Mouse (Mus musculus) thymus, adult 2 months (tissue): ENCODE measurements around the gene Ddx41. TPM values are rescaled to one million over a fixed set of nuclear protein-coding genes. Genes with fewer than 3 reads are reported as not detected.
A peak's percentile ranks its signal among the peaks of the same experiment; 100 is the strongest.

Source experiments
- DNase-seq: peaks from one replicate; pipeline ENCODE4 v3.0.0; 2021
- H3K27ac ChIP-seq: fragments of 200-500 bp; 2 replicates; pipeline ENCODE4 v1.5.1; 2012; ENCODE audit warnings: low read length, control low read depth; ENCODE audit not compliant: control insufficient read depth, insufficient read depth
- H3K27me3 ChIP-seq: fragments of 200-500 bp; 2 replicates; pipeline ENCODE4 v1.6.1; 2012; ENCODE audit warnings: mild to moderate bottlenecking, low read length, moderate library complexity, mixed read lengths; ENCODE audit not compliant: control insufficient read depth, insufficient read depth
- H3K36me3 ChIP-seq: fragments of 200-500 bp; 2 replicates; pipeline ENCODE4 v1.6.1; 2012; ENCODE audit warnings: mild to moderate bottlenecking, low read length, moderate library complexity; ENCODE audit not compliant: control insufficient read depth, insufficient read depth
- H3K4me1 ChIP-seq: fragments of 200-500 bp; replicated peaks from 2 replicates; pipeline ENCODE4 v1.6.1; 2012; ENCODE audit warnings: low read length; ENCODE audit not compliant: control insufficient read depth, insufficient read depth
- H3K4me3 ChIP-seq: fragments of 200-500 bp; 2 replicates; pipeline ENCODE4 v1.5.1; 2012; ENCODE audit warnings: mild to moderate bottlenecking, low read length, control low read depth, moderate library complexity; ENCODE audit not compliant: control insufficient read depth, insufficient read depth
- CTCF ChIP-seq: fragments of 200-500 bp; IDR thresholded peaks from 2 replicates; pipeline ENCODE4 v1.5.1; 2012; ENCODE audit warnings: mild to moderate bottlenecking, control low read depth, low read length, moderate library complexity, borderline replicate concordance; ENCODE audit not compliant: control insufficient read depth, poor library complexity, insufficient read depth; ENCODE audit errors: extremely low read depth
- POLR2A ChIP-seq: fragments of 200-500 bp; IDR thresholded peaks from 2 replicates; pipeline ENCODE4 v1.6.1; 2012; ENCODE audit warnings: mild to moderate bottlenecking, low read length, control low read depth, moderate library complexity; ENCODE audit not compliant: control insufficient read depth, poor library complexity, insufficient read depth; ENCODE audit errors: extremely low read depth
- WGBS: fragments of 180-500 bp; shearing (Covaris S2); methylation state at CpG from one replicate; pipeline ENCODE4 v1.1.7; 2018; 5-methylcytosine and 5-hydroxymethylcytosine counted together
- polyA plus RNA-seq: library from polyadenylated mRNA; depleted of rRNA; stranded (reverse); fragments of >200 nt; gene quantifications from 2 replicates; pipeline ENCODE4 v1.2.3, GENCODE M21; 2012

The Ddx41 gene
- polyA plus RNA-seq, 1 experiment: 100.0 TPM

- 98% methylated on average over 6 of the region's 6 CpGs for WGBS
- Histone ChIP-seq H3K27ac (no peak overlapping the region), H3K27me3 (no peaks in the 10 kb centered on the region), H3K4me1 (no peaks in the 10 kb centered on the region), H3K4me3 (no peak overlapping the region), H3K36me3 (peaks cover 62% of the 10 kb centered on the region)
- no peak for TF ChIP-seq POLR2A
- no peak for TF ChIP-seq CTCF
- DNase-seq: no peak
These were observed 8.3 kb upstream of the Ddx41 start for GRCm38 (mm10) chr13:55544792-55545191.

GRCm38 (mm10) chr13:55543447-55543846 lies 7.0 kb upstream of the Ddx41 start:
- Histone ChIP-seq H3K4me1 (no peaks in the 10 kb centered on the region), H3K36me3 (peaks cover 62% of the 10 kb centered on the region), H3K27ac (no peak overlapping the region), H3K27me3 (no peaks in the 10 kb centered on the region), H3K4me3 (no peak overlapping the region)
- DNase-seq: no peak
- WGBS: 99% methylated on average over 8 of the region's 8 CpGs
- TF ChIP-seq POLR2A (no peak), CTCF (no peak)

- Histone ChIP-seq H3K4me3 (no peak overlapping the region), H3K4me1 (no peaks in the 10 kb centered on the region), H3K27ac (no peak overlapping the region), H3K27me3 (no peaks in the 10 kb centered on the region), H3K36me3 (peaks cover 57% of the 10 kb centered on the region)
- TF ChIP-seq POLR2A (no peak), CTCF (no peak)
- 99% methylated on average over 4 of the region's 4 CpGs for WGBS
- no peak for DNase-seq
These were observed 6.4 kb upstream of the Ddx41 start for GRCm38 (mm10) chr13:55542891-55543290.

DNA sequence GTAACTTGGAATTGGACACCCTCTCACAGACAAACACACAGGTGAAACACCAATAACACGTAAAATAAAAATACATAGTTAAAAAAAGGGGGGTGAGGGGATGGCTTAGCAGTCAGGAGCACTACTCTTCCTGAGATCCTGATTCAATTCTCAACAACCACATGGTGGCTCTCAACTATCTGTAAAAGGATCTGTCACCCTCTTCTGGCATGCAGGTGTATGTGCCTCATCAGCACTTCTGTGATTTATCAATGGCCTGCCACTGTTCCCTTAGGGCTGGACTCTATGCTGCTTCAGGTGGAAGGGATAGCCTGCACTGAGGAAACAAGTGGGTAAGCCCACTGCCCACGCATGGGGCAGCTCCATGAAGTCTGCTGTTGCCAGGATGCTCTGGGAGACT lies 4.5 kb upstream of the Ddx41 start:
- peaks cover 49% of the 10 kb centered on the region for H3K36me3 ChIP-seq
- no peaks in the 10 kb centered on the region for H3K27me3 ChIP-seq
- peak; percentile 43 for DNase-seq
- H3K4me3 ChIP-seq: no peak overlapping the region
- 97% methylated on average over 2 of the region's 2 CpGs for WGBS
- no peak overlapping the region for H3K27ac ChIP-seq
- 0 out of 2 replicates have a peak, but pooled peaks cover 2% of the 10 kb centered on the region for H3K4me1 ChIP-seq
- TF ChIP-seq POLR2A: no peak
- no peak for TF ChIP-seq CTCF

DNA sequence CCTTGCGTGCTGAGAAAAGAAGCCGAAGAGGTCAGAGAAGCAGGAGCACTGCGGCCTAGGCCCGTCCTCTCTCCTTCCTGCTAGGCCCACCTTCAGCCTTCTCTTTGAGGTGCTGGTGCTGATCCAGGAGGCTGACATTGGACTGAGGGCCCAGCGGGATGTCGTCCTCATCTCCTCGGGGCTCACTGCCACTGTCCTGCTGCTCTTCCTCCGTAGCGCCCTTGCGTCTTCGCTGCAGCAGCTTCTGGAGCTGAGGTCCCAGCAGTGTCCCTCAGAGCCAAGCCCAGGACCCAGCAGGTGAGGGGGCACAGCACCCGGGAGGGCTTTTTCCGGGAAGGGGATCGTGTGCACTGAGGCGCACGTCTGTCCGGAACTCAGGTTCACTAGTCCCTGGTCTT lies 663 bp downstream of the Ddx41 start:
- H3K27ac ChIP-seq: no peak overlapping the region
- 20% methylated on average over 17 of the region's 17 CpGs for WGBS

DNA sequence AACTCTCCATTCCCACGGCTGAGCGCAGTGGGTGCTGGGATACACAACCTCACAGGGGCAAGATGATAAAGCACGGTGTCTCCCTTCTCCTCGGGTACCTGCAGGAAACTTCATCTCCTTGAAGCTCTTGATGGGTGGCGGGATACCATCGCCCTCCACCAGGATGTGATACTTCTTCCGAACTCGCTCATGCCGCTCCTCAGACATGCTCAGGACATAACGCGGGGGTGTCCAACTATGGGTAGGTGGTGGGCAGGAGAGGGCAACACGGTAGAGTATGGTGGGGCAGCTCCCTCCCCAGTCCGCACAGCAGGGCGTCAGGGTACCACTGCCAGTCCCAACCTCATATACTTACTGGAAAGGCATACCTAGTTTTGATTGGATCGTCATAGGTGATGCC lies 1.3 kb downstream of the Ddx41 start:
- Histone ChIP-seq H3K36me3 (peaks cover 25% of the 10 kb centered on the region), H3K27me3 (no peaks in the 10 kb centered on the region), H3K4me1 (peaks cover 10% of the 10 kb centered on the region), H3K4me3 (no peak overlapping the region), H3K27ac (no peak overlapping the region)
- WGBS: 91% methylated on average over 15 of the region's 15 CpGs
- DNase-seq: no peak
- no peak for TF ChIP-seq POLR2A

More for the DNA sequence above, 663 bp downstream of the Ddx41 start:
- H3K36me3 ChIP-seq: peaks cover 20% of the 10 kb centered on the region
- peaks cover 10% of the 10 kb centered on the region for H3K4me1 ChIP-seq
- H3K4me3 ChIP-seq: peak overlapping the region; percentile 70
- TF ChIP-seq POLR2A: no peak
- TF ChIP-seq CTCF: no peak
- H3K27me3 ChIP-seq: no peaks in the 10 kb centered on the region
- DNase-seq: no peak

GRCm38 (mm10) chr13:55529198-55529915 lies 7.1 kb downstream of the Ddx41 start, which contains the start of gene Dok3:
Dok3 (minus strand) TSS chr13:55529296.
- WGBS: 39% methylated on average over 8 of the region's 8 CpGs
- peaks cover 15% of the 10 kb centered on the region for H3K36me3 ChIP-seq
- TF ChIP-seq CTCF (no peak), POLR2A (no peak)
- H3K4me1 ChIP-seq: peaks cover 6% of the 10 kb centered on the region; the same call in 1 of the 2 replicates
- H3K27me3 ChIP-seq: no peaks in the 10 kb centered on the region
- H3K4me3 ChIP-seq: no peak within 1 kb of the TSS
- no peak for DNase-seq
- H3K27ac ChIP-seq: peak within 1 kb of the TSS; percentile 11; the same call in 1 of the 2 replicates
